8 mouse cellular contexts compared by ENCODE assay signal in the genomic region with DNA sequence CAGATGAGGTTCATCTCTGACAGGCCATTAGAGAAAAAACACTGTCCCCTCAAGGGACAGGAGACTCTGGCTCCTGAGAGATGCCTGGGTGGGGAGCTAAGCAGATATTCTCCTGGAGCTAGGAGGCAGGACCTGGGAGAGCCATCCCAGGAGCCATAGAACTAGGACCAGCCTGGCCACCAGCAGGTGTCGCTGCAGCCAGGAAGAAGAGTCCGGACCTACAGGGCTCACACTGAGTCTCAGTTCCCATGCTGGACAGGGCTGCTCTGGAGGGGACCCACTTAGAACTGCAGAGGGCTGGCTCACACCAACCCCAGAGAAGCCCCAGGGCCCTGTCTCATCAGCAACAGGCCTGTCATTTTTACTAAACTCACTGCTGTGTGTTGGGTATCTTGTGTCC.
A peak's percentile ranks its signal among the peaks of the same experiment; 100 is the strongest.
DNase-seq lines count a peak whose midpoint lies in the region; ATAC-seq and TF ChIP-seq lines count a peak whose summit lies in the region.

No protein-coding gene starts in this region.

- peak; percentile 58 for TF ChIP-seq CTCF in G1E (IDR thresholded peaks at IDR 0.05; ENCODE audit: low read depth, low read length)

- DNase-seq in G1E (ENCODE audit: low spot score): peak; percentile 42
- peak; percentile 31 for DNase-seq in cerebellum, adult 9-10 months
- DNase-seq in frontal cortex, postnatal 25 days (ENCODE audit: low spot score in 2 of 2): peak; percentile 63 to 66
- peak; percentile 75 for DNase-seq in layer of hippocampus, postnatal 14 days (ENCODE audit: low spot score in 2 of 2)
- DNase-seq in lung, postnatal 25 days (ENCODE audit: low spot score): peak; percentile 82
- peak; percentile 88 for DNase-seq in retina, postnatal 1 day
- DNase-seq in thymus, postnatal 36 days: peak; percentile 74 to 79

- H3K36me3 ChIP-seq in G1E (replicated peaks): no peaks in the 10 kb centered on the region
- no peaks in the 10 kb centered on the region for H3K36me3 ChIP-seq in hindbrain, embryonic 12.5 days

- peak overlapping the region; percentile 60 for H3K27ac ChIP-seq in hindbrain, embryonic 12.5 days

- ATAC-seq in G1E (ENCODE audit: extremely low read depth, insufficient number of reproducible peaks, low FRiP score, poor library complexity, severe bottlenecking): no peak
- peak; percentile 76 for ATAC-seq in hindbrain, embryonic 12.5 days (ENCODE audit: low FRiP score)

- WGBS in hindbrain, embryonic 12.5 days: 4% methylated on average over 2 of the region's 2 CpGs

- no peaks in the 10 kb centered on the region for H3K9me3 ChIP-seq in G1E (replicated peaks)
- H3K9me3 ChIP-seq in hindbrain, embryonic 12.5 days (replicated peaks): no peaks in the 10 kb centered on the region

- no peak overlapping the region for H3K4me2 ChIP-seq in hindbrain, embryonic 12.5 days (replicated peaks)

- no peaks in the 10 kb centered on the region for H3K27me3 ChIP-seq in G1E (ENCODE audit: insufficient read depth, low read length)
- peaks cover 4% of the 10 kb centered on the region; the same call in 1 of the 2 replicates for H3K27me3 ChIP-seq in hindbrain, embryonic 12.5 days

- no peak overlapping the region for H3K9ac ChIP-seq in hindbrain, embryonic 12.5 days

- H3K4me3 ChIP-seq in G1E (ENCODE audit: low read depth, low read length): no peak overlapping the region
- H3K4me3 ChIP-seq in hindbrain, embryonic 12.5 days: no peak overlapping the region

- no peaks in the 10 kb centered on the region for H3K4me1 ChIP-seq in G1E (ENCODE audit: insufficient read depth, low read depth, low read length)
- H3K4me1 ChIP-seq in hindbrain, embryonic 12.5 days: peaks cover 36% of the 10 kb centered on the region

Comparison
In these comparisons a context has a peak if more than half of its experiments do, and no peak if none do; other contexts are left out.
1. DNase-seq: peak in every context shown above with its lines; median percentile 88 in retina, postnatal 1 day; 82 in lung, postnatal 25 days; 76 in thymus, postnatal 36 days; 75 in layer of hippocampus, postnatal 14 days; 64 in frontal cortex, postnatal 25 days; 42 in G1E; 31 in cerebellum, adult 9-10 months.